Mouse (Mus musculus) lung, postnatal 0 days (tissue): Measurements from ENCODE around the gene Trabd. TPM values are rescaled to one million over a fixed set of nuclear protein-coding genes. Genes with fewer than 3 reads are reported as not detected.
A peak's percentile ranks its signal among the peaks of the same experiment; 100 is the strongest.

Experiments used
- ATAC-seq: fragments of 200-750 bp; cut with Nextera tagmentation; 2 replicates; pipeline ENCODE4 v1.8.0; 2017; ENCODE audit warnings: moderate library complexity
- DNase-seq: peaks from one replicate; pipeline ENCODE4 v3.0.0-alpha.2; 2016; ENCODE audit warnings: low spot score
- H3K27ac ChIP-seq: fragments of 300-500 bp; sonication (generic); 2 replicates; pipeline ENCODE4 v1.5.1; 2014; ENCODE audit warnings: antibody characterized with exemption, mild to moderate bottlenecking, low read length, mixed read lengths
- H3K27me3 ChIP-seq: fragments of 300-500 bp; sonication (generic); replicated peaks from 2 replicates; pipeline ENCODE4 v1.6.1; 2014; ENCODE audit warnings: low read length, mixed read lengths; ENCODE audit not compliant: insufficient read depth
- H3K36me3 ChIP-seq: fragments of 300-500 bp; sonication (generic); 2 replicates; pipeline ENCODE4 v1.6.1; 2014; ENCODE audit warnings: low read length, mixed read lengths; ENCODE audit not compliant: insufficient read depth
- H3K4me1 ChIP-seq: fragments of 300-500 bp; sonication (generic); 2 replicates; pipeline ENCODE4 v1.6.1; 2014; ENCODE audit warnings: antibody characterized with exemption, low read depth, low read length, mixed read lengths; ENCODE audit not compliant: insufficient read depth
- H3K4me2 ChIP-seq: fragments of 300-500 bp; sonication (generic); replicated peaks from 2 replicates; pipeline ENCODE4 v1.6.1; 2014; ENCODE audit warnings: low read depth, mild to moderate bottlenecking, low read length, moderate library complexity, mixed read lengths
- H3K4me3 ChIP-seq: fragments of 300-500 bp; sonication (generic); 2 replicates; pipeline ENCODE4 v1.5.1; 2014; ENCODE audit warnings: low read depth, low read length
- H3K9ac ChIP-seq: fragments of 300-500 bp; sonication (generic); replicated peaks from 2 replicates; pipeline ENCODE4 v1.6.1; 2014; ENCODE audit warnings: low read depth, mild to moderate bottlenecking
- H3K9me3 ChIP-seq: fragments of 300-500 bp; sonication (generic); 2 replicates; pipeline ENCODE4 v1.6.1; 2016; ENCODE audit warnings: low read length, mixed read lengths
- CTCF ChIP-seq: IDR thresholded peaks from 2 replicates; pipeline ENCODE4 v1.5.1; 2016; ENCODE audit warnings: antibody characterized with exemption, mild to moderate bottlenecking
- EP300 ChIP-seq: IDR thresholded peaks from 2 replicates; pipeline ENCODE4 v1.6.1; 2016; ENCODE audit warnings: antibody characterized with exemption, mild to moderate bottlenecking, control low read depth
- WGBS: fragments of 180-500 bp; shearing (Covaris S2); extraction: QIAGEN DNeasy Blood & Tissue Kit; methylation state at CpG from one replicate; pipeline ENCODE4 v1.1.7; 2014; 5-methylcytosine and 5-hydroxymethylcytosine counted together
- polyA plus RNA-seq: library from polyadenylated mRNA; unstranded; fragments of >200 nt; fragmentation: Nextera tagmentation; extraction: Ambion mirVana; gene quantifications from 2 replicates; pipeline ENCODE4 v1.2.1, GENCODE M21; 2015

Trabd gene
- polyA plus RNA-seq, 1 experiment from 2014 or later, result 41.8 TPM

DNA sequence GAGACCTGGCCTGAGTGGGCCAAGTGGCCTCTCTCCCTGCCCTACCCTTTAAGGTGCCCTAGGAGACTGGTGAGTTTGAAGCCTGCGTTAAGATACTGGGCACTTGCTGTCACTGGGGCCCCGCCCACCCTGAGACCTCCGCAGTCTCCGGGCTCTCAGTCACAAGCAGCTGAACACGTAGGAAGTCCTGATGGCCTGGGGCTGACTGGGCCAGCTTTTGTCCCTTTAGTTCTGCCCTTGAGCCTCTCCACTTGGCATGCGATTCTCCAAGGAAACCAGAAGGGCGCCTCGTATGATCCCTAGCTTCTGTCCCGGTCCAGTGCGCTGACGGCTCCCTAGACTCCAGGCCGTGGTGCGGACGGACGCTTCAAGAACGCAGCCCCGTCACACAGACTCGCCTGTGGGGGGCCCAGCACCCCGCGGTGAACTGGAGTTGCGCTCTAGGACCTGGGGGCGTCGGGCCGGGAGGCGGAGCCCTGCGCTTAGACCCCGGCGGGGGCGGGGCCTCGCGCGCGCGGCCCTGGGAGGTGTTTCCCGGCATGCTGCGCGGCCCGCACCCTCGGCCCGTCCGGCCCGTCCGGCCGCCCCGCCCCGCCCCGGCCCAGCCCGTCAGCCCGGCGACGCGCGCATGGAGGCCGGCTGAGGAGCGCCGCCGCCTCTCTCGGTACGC lies 689 bp downstream of the Trabd start:
- DNase-seq (peak; percentile 96), ATAC-seq (peak; percentile 94)
- H3K4me2 ChIP-seq, result peak overlapping the region; percentile 74
- peaks cover 25% of the 10 kb centered on the region for H3K4me1 ChIP-seq
- no peaks in the 10 kb centered on the region for H3K27me3 ChIP-seq
- TF ChIP-seq CTCF (peak; percentile 51), EP300 (no peak)
- peak overlapping the region; percentile 91 for H3K27ac ChIP-seq
- H3K36me3 ChIP-seq, result 0 out of 2 replicates have a peak, but pooled peaks cover under 1% of the 10 kb centered on the region
- H3K9ac ChIP-seq, result peak overlapping the region; percentile 80
- 3% methylated on average over 33 of the region's 59 CpGs for WGBS
- peak overlapping the region; percentile 88 for H3K4me3 ChIP-seq
- H3K9me3 ChIP-seq, result no peaks in the 10 kb centered on the region

- Histone ChIP-seq H3K4me1 (peaks cover 25% of the 10 kb centered on the region), H3K4me2 (peak overlapping the region; percentile 74), H3K4me3 (peak overlapping the region; percentile 88), H3K9me3 (no peaks in the 10 kb centered on the region), H3K36me3 (0 out of 2 replicates have a peak, but pooled peaks cover 5% of the 10 kb centered on the region), H3K27ac (peak overlapping the region; percentile 91), H3K9ac (peak overlapping the region; percentile 80), H3K27me3 (no peaks in the 10 kb centered on the region)
- 3% methylated on average over 27 of the region's 39 CpGs for WGBS
- TF ChIP-seq CTCF (no peak; the same call in 1 of the 2 replicates), EP300 (no peak)
- ATAC-seq (peak; percentile 1), DNase-seq (peak; percentile 48)
Measured at GRCm38 (mm10) chr15:89076156-89076731, 1.3 kb downstream of the Trabd start.

DNA sequence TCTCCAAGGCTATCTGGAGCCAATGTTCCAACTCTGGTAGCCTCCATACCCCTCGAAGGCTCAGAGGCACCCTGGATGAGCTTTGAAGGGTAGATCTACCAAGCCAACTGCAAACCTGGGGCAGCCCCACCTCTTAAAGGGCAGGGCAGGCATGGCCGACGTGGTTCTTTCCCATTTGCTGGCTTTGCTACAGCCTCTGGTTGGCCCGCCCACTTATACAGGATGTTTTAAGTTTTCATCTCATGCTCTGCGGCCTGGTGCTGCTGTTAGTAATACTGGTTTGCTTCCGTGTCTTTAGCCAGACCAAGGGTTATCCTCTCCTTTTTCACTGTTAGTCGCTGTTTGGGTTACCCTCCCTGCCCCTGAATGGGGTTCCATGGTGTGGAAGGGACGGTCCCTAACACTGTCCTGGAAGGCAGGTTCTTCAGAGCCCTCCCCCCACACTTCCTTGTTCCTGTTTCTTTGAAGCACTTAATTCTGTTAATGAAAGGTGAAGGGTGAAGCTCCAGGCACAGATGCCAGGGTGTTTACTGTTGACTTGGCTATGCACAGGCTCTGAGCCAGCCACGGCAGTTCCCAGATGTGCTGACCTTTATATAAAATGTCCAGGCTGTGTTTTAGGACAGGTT lies 3.4 kb downstream of the Trabd start:
- peak overlapping the region; percentile 64 for H3K27ac ChIP-seq
- 31% methylated on average over 9 of the region's 9 CpGs for WGBS
- no peak overlapping the region for H3K4me3 ChIP-seq
- H3K36me3 ChIP-seq, result peaks cover 15% of the 10 kb centered on the region; the same call in 1 of the 2 replicates
- peak; percentile 81 for DNase-seq
- no peaks in the 10 kb centered on the region for H3K27me3 ChIP-seq
- TF ChIP-seq EP300, result no peak
- no peak for TF ChIP-seq CTCF
- H3K9ac ChIP-seq, result no peak overlapping the region
- ATAC-seq, result peak; percentile 18
- peaks cover 25% of the 10 kb centered on the region for H3K4me1 ChIP-seq
- H3K4me2 ChIP-seq, result peak overlapping the region; percentile 29
- H3K9me3 ChIP-seq, result no peaks in the 10 kb centered on the region

- no peaks in the 10 kb centered on the region for H3K27me3 ChIP-seq
- no peak for TF ChIP-seq EP300
- no peak for TF ChIP-seq CTCF
- no peak for DNase-seq
- H3K9me3 ChIP-seq, result no peaks in the 10 kb centered on the region
- 93% methylated on average over 1 of the region's 1 CpGs for WGBS
- no peaks in the 10 kb centered on the region; the same call in 1 of the 2 replicates for H3K4me1 ChIP-seq
- no peak overlapping the region for H3K27ac ChIP-seq
- H3K4me3 ChIP-seq, result no peak overlapping the region
- no peak overlapping the region for H3K9ac ChIP-seq
- H3K36me3 ChIP-seq, result peaks cover 34% of the 10 kb centered on the region; the same call in 1 of the 2 replicates
- ATAC-seq, result no peak
- H3K4me2 ChIP-seq, result no peak overlapping the region
Measured at GRCm38 (mm10) chr15:89083906-89084305, 9.0 kb downstream of the Trabd start.

DNA sequence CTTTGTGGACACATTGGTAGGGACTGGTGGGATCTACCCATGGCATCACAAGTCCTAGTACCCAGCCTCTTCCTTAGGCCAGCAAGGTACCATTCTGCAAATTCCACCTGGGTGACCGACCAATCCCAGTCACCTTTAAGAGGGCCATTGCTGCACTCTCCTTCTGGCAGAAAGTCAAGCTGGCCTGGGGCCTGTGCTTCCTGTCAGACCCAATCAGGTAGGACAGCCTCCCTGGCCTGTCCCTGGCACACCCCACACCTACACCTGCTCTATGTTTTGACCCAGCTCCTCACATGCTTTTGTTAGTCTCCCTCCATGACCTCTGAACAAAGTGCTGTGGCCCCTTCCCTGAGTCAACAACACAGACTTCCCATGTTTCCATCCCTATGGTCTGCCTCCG lies 9.9 kb downstream of the Trabd start:
- H3K27me3 ChIP-seq, result no peaks in the 10 kb centered on the region
- H3K4me1 ChIP-seq, result 0 out of 2 replicates have a peak, but pooled peaks cover 4% of the 10 kb centered on the region
- H3K9me3 ChIP-seq, result no peaks in the 10 kb centered on the region
- peaks cover 34% of the 10 kb centered on the region; the same call in 1 of the 2 replicates for H3K36me3 ChIP-seq
- ATAC-seq, result no peak
- 87% methylated on average over 2 of the region's 2 CpGs for WGBS
- H3K27ac ChIP-seq, result no peak overlapping the region
- DNase-seq, result no peak
- H3K4me2 ChIP-seq, result no peak overlapping the region
- no peak for TF ChIP-seq CTCF
- no peak for TF ChIP-seq EP300
- H3K4me3 ChIP-seq, result no peak overlapping the region
- H3K9ac ChIP-seq, result no peak overlapping the region

- ATAC-seq (peak; percentile 97), DNase-seq (peak; percentile 96)
- TF ChIP-seq CTCF, result no peak
- no peak for TF ChIP-seq EP300
- Histone ChIP-seq H3K27me3 (no peaks in the 10 kb centered on the region), H3K36me3 (peaks cover 28% of the 10 kb centered on the region; the same call in 1 of the 2 replicates), H3K4me2 (peak within 1 kb of the TSS; percentile 99), H3K9ac (peak within 1 kb of the TSS; percentile 82), H3K4me3 (peak within 1 kb of the TSS; percentile 79), H3K4me1 (peaks cover 13% of the 10 kb centered on the region; the same call in 1 of the 2 replicates), H3K27ac (peak within 1 kb of the TSS; percentile 89), H3K9me3 (no peaks in the 10 kb centered on the region)
- 2% methylated on average over 26 of the region's 38 CpGs for WGBS
Measured at GRCm38 (mm10) chr15:89088607-89089247, 13.8 kb downstream of the Trabd start, which contains the start of gene Selenoo. Selenoo (plus strand) TSS chr15:89089084.
